ENCODE assay signal across 7 mouse cellular contexts in the genomic region with DNA sequence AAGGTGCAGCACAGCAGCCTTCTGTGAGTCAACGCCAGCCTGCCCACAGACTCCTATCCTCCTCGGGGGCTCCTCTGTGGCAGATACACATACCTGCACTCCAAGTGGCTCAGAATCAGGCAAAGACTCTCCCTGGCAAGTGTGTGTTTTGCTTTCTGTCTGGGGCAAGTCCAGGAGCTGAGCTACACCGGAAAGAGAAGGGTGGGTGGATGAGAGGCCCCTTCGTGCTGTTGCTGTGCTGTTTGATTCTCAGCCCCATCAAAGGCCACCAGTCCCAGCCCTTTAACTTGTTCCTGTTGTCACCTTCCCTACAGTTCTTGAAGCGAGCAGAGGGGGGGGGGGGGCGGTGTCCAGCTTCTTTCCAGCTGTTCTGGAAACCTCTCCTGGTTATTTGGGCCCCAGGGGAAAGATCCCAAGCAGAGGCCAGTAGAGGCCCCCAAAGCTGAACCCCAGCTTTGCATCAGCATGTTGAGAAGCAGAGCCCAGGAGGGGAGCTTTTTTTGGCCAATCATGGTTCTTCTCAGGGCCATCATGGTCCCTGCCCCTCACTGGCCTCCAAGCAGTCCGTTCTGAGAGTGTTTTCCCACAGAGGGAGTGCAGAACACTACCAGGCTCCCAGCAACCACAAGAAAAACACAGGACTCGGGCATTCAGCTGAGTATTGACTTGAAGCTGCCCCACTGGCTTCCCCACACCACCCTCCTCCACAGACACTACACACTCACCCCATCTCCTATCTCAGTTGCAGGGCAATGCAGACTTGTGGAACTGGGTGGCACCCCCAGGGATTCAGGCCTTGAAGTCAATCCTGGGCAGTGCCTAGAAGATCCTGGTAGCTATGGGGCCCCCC. TPM values are rescaled to one million over a fixed set of nuclear protein-coding genes. Genes with fewer than 3 reads are reported as not detected.
DNase-seq lines count a peak whose midpoint lies in the region; ATAC-seq and TF ChIP-seq lines count a peak whose summit lies in the region.

No protein-coding gene starts in this region.

- H3K36me3 ChIP-seq in lung, postnatal 0 days (ENCODE audit: insufficient read depth, low read length) = no peaks in the 10 kb centered on the region
- H3K36me3 ChIP-seq in embryonic facial prominence, embryonic 11.5 days (replicated peaks; ENCODE audit: control insufficient read depth, insufficient read depth, low read depth, low read length) = no peaks in the 10 kb centered on the region
- H3K36me3 ChIP-seq in intestine, postnatal 0 days (ENCODE audit: control insufficient read depth, insufficient read depth) = no peaks in the 10 kb centered on the region
- peaks cover 5% of the 10 kb centered on the region; the same call in 1 of the 2 replicates for H3K36me3 ChIP-seq in thymus, adult 2 months (ENCODE audit: control insufficient read depth, insufficient read depth, low read length)

- no peak overlapping the region for H3K27ac ChIP-seq in lung, postnatal 0 days (ENCODE audit: low read length)
- H3K27ac ChIP-seq in embryonic facial prominence, embryonic 11.5 days (replicated peaks; ENCODE audit: low read depth, low read length) = no peak overlapping the region
- peak overlapping the region; percentile 54 for H3K27ac ChIP-seq in intestine, postnatal 0 days (ENCODE audit: low read depth, low read length)
- H3K27ac ChIP-seq in thymus, adult 2 months (ENCODE audit: control insufficient read depth, insufficient read depth, low read length) = peak overlapping the region; percentile 96

- TF ChIP-seq EP300 in lung, postnatal 0 days (IDR thresholded peaks at IDR 0.05) = no peak

- 21% methylated on average over 7 of the region's 8 CpGs for WGBS in lung, postnatal 0 days
- WGBS in embryonic facial prominence, embryonic 11.5 days = 44% methylated on average over 8 of the region's 8 CpGs
- WGBS in intestine, postnatal 0 days = 34% methylated on average over 8 of the region's 8 CpGs
- WGBS in thymus, adult 2 months = 8% methylated on average over 8 of the region's 8 CpGs

- H3K4me3 ChIP-seq in lung, postnatal 0 days (ENCODE audit: low read depth, low read length) = peak overlapping the region; percentile 32
- H3K4me3 ChIP-seq in embryonic facial prominence, embryonic 11.5 days (ENCODE audit: low read depth, low read length) = peak overlapping the region; percentile 16; the same call in 1 of the 2 replicates
- peak overlapping the region; percentile 44 for H3K4me3 ChIP-seq in intestine, postnatal 0 days (ENCODE audit: low read depth, low read length)
- H3K4me3 ChIP-seq in thymus, adult 2 months (ENCODE audit: control insufficient read depth, insufficient read depth, low read length) = peak overlapping the region; percentile 91

- H3K4me1 ChIP-seq in lung, postnatal 0 days (ENCODE audit: insufficient read depth, low read depth, low read length) = peaks cover 6% of the 10 kb centered on the region; the same call in 1 of the 2 replicates
- no peaks in the 10 kb centered on the region for H3K4me1 ChIP-seq in embryonic facial prominence, embryonic 11.5 days (ENCODE audit: control insufficient read depth, insufficient read depth, low read length)
- H3K4me1 ChIP-seq in intestine, postnatal 0 days (replicated peaks; ENCODE audit: control insufficient read depth, insufficient read depth, low read length) = peaks cover 8% of the 10 kb centered on the region; the same call in 1 of the 2 replicates
- H3K4me1 ChIP-seq in thymus, adult 2 months (replicated peaks; ENCODE audit: control insufficient read depth, insufficient read depth, low read length) = peaks cover 36% of the 10 kb centered on the region

- no peaks in the 10 kb centered on the region for H3K27me3 ChIP-seq in lung, postnatal 0 days (replicated peaks; ENCODE audit: insufficient read depth, low read length)
- no peaks in the 10 kb centered on the region for H3K27me3 ChIP-seq in embryonic facial prominence, embryonic 11.5 days (ENCODE audit: control insufficient read depth, insufficient read depth, low read length)
- H3K27me3 ChIP-seq in intestine, postnatal 0 days (replicated peaks; ENCODE audit: control insufficient read depth, insufficient read depth, low read length) = no peaks in the 10 kb centered on the region
- H3K27me3 ChIP-seq in thymus, adult 2 months (ENCODE audit: control insufficient read depth, insufficient read depth, low read length) = no peaks in the 10 kb centered on the region

- TF ChIP-seq POLR2A in thymus, adult 2 months (IDR thresholded peaks at IDR 0.05; ENCODE audit: control insufficient read depth, extremely low read depth, insufficient read depth, low read length, poor library complexity) = no peak

- DNase-seq in lung, postnatal 0 days (ENCODE audit: low spot score) = no peak
- DNase-seq in lung, adult 18-20 months = no peak
- DNase-seq in embryonic facial prominence, embryonic 11.5 days (ENCODE audit: low spot score) = no peak
- peak; percentile 54 for DNase-seq in thymus, adult 2 months
- no peak for DNase-seq in embryo, embryonic 9.5 days (ENCODE audit: extremely low spot score)
- DNase-seq in ovary, postnatal 36 days (ENCODE audit: low spot score) = no peak

- no peak; the same call in 1 of the 2 replicates for ATAC-seq in lung, postnatal 0 days
- ATAC-seq in embryonic facial prominence, embryonic 11.5 days (replicated peaks; ENCODE audit: insufficient number of reproducible peaks, low FRiP score, low TSS enrichment, low read depth) = no peak
- ATAC-seq in intestine, postnatal 0 days = no peak

- no peaks in the 10 kb centered on the region for H3K9me3 ChIP-seq in lung, postnatal 0 days (ENCODE audit: low read length)
- no peaks in the 10 kb centered on the region for H3K9me3 ChIP-seq in embryonic facial prominence, embryonic 11.5 days (replicated peaks; ENCODE audit: control insufficient read depth, low read length)
- H3K9me3 ChIP-seq in intestine, postnatal 0 days (ENCODE audit: control insufficient read depth) = no peaks in the 10 kb centered on the region

- peak overlapping the region; percentile 49 for H3K4me2 ChIP-seq in lung, postnatal 0 days (replicated peaks; ENCODE audit: low read depth, low read length)
- peak overlapping the region; percentile 27 for H3K4me2 ChIP-seq in embryonic facial prominence, embryonic 11.5 days (ENCODE audit: low read depth, low read length)
- peak overlapping the region; percentile 68 for H3K4me2 ChIP-seq in intestine, postnatal 0 days (replicated peaks; ENCODE audit: low read depth)

- peak overlapping the region; percentile 19; the same call in 1 of the 2 replicates for H3K9ac ChIP-seq in lung, postnatal 0 days (replicated peaks; ENCODE audit: low read depth)
- peak overlapping the region; percentile 39; the same call in 1 of the 2 replicates for H3K9ac ChIP-seq in embryonic facial prominence, embryonic 11.5 days (replicated peaks; ENCODE audit: low read length)
- peak overlapping the region; percentile 45 for H3K9ac ChIP-seq in intestine, postnatal 0 days (ENCODE audit: low read depth, low read length)

- no peak for TF ChIP-seq CTCF in lung, postnatal 0 days (IDR thresholded peaks at IDR 0.05)
- no peak for TF ChIP-seq CTCF in intestine, postnatal 0 days (IDR thresholded peaks at IDR 0.05; ENCODE audit: low read depth)
- no peak for TF ChIP-seq CTCF in thymus, adult 2 months (IDR thresholded peaks at IDR 0.05; ENCODE audit: borderline replicate concordance, control insufficient read depth, extremely low read depth, insufficient read depth, low read length, poor library complexity)

RNA-seq across cellular contexts. Expression of a gene that starts 0.6 kb away (rescaled TPM):
- polyA plus RNA-seq in lung, postnatal 0 days (2015; fragmentation: Nextera tagmentation; extraction: Ambion mirVana) = 2.9 and 4.1 TPM in 2 replicates
- polyA plus RNA-seq in embryonic facial prominence, embryonic 11.5 days (2014; fragmentation: Nextera tagmentation; extraction: Ambion mirVana) = 0.49 and 1.7 TPM in 2 replicates
- 8.3 and 10.3 TPM in 2 replicates for polyA plus RNA-seq in intestine, postnatal 0 days (2015; fragmentation: Nextera tagmentation; extraction: Ambion mirVana)
- polyA plus RNA-seq in thymus, adult 2 months (2012; rRNA removed) = 118 and 129 TPM in 2 replicates

RNA-seq across cellular contexts. Expression of a gene that starts 33.8 kb away (rescaled TPM):
- 7.5 and 8.3 TPM in 2 replicates for polyA plus RNA-seq in lung, postnatal 0 days (2015; fragmentation: Nextera tagmentation; extraction: Ambion mirVana)
- 0.89 and 1.1 TPM in 2 replicates for polyA plus RNA-seq in embryonic facial prominence, embryonic 11.5 days (2014; fragmentation: Nextera tagmentation; extraction: Ambion mirVana)
- 5.8 and 6.4 TPM in 2 replicates for polyA plus RNA-seq in intestine, postnatal 0 days (2015; fragmentation: Nextera tagmentation; extraction: Ambion mirVana)
- polyA plus RNA-seq in thymus, adult 2 months (2012; rRNA removed) = 95.3 and 98.8 TPM in 2 replicates

Comparison
In these comparisons a context has a peak if more than half of its experiments do, and no peak if none do; other contexts are left out.
1. H3K27ac ChIP-seq: peak in intestine, postnatal 0 days (single experiment) and thymus, adult 2 months (single experiment); none in lung, postnatal 0 days (single experiment) and embryonic facial prominence, embryonic 11.5 days (single experiment).
2. H3K4me3 ChIP-seq: peak in every context shown above with its lines; median percentile 91 in thymus, adult 2 months; 44 in intestine, postnatal 0 days; 32 in lung, postnatal 0 days; 16 in embryonic facial prominence, embryonic 11.5 days.
3. RNA of a gene that starts 0.6 kb away (polyA plus RNA-seq): 118 to 129 TPM in thymus, adult 2 months; 8.3 to 10.3 TPM in intestine, postnatal 0 days, 2.9 to 4.1 TPM in lung, postnatal 0 days and 0.49 to 1.7 TPM in embryonic facial prominence, embryonic 11.5 days; every median in the first group is over 10 times any median in the second.
4. RNA of a gene that starts 33.8 kb away (polyA plus RNA-seq): 95.3 to 98.8 TPM in thymus, adult 2 months; 7.5 to 8.3 TPM in lung, postnatal 0 days, 5.8 to 6.4 TPM in intestine, postnatal 0 days and 0.89 to 1.1 TPM in embryonic facial prominence, embryonic 11.5 days; every median in the first group is over 10 times any median in the second.
5. Peak in every context shown above with its lines, with median percentiles within 50 percentile points of each other: H3K4me2 ChIP-seq and H3K9ac ChIP-seq.